Mouse (Mus musculus) skeletal muscle tissue, adult 2 months (tissue): Measurements from ENCODE around the gene Arfip1.

ENCODE experiments used
- DNase-seq: peaks from one replicate; pipeline ENCODE4 v3.0.0-alpha.2; 2012; ENCODE audit warnings: low read depth, low spot score

Gene Arfip1

DNA sequence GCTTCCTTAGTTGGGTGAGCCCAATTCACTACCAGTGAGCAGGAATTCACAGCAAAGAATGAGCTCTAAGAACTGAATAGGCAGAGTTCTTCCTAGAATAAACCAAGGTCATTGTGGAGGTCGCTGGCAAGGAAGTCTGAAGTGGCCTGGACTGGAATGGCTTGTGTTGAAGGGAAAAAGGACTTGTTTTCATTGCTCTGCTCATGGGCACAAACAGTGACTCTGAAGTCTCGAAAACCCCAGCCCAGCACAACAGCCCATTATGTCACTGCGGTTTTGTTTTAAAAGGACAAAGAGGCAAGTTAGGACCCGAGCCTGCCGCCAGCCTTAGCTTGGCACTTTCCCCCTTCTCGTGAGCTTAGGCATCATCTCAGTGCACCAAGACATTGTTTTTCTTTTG lies 93.7 kb downstream of the Arfip1 start:
- DNase-seq, result no peak

DNA sequence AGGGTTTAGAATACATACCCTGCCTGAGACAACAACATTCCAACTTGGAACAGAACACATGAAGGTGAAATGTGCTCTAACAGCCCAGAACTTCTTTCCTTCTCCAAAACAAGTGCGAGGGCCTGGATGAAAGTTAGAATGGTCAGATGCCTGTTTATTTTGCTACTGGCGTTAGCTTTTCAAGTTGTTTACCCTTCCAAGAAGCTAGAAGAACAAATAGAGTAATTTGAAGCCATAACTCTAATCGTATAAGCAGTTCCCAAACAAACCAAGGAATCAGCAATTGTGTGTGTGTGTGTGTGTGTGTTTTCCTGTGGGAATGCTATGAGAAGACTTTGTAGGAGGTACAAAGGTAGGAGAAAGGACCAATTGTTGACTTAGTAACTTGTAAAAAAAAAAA lies 97.5 kb downstream of the Arfip1 start:
- no peak for DNase-seq

DNA sequence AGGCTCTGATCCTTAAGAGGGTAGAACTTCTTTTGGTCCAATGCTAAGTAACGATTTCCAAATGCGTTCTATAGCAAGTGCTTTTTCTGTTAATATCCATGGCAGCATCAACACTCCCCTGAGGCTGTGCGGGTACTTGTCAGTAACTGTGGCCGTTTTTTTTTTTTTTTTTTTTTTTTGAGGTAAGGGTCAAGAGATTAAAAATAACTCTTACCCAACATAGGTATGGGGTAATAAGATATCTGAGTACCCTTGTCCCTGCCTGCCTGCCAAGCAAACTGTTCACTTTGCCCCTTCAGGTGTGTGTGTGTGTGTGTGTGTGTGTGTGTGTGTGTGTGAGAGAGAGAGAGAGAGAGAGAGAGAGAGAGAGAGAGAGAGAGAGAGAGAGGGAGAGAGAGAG lies 98.1 kb downstream of the Arfip1 start:
- no peak for DNase-seq

DNA sequence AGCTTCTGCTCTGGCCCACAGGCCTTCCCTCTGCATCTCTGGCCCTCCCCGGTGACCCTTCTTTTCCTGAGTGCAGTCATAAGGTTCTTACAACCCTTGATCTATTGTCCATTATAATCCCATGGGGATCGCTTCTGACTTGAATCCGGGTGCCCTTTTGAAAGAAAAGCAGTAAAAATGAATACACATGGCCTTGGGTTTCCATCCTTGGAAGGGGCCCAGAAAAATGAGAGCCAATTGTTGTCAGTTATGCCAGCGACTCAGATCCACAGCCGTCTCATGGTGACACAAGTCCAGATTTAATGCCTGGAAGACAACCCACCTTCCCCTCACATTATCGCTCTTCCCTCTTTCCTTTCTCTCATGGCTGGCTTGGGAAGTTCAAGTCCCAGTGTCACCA lies 100.3 kb downstream of the Arfip1 start:
- DNase-seq, result no peak

DNA sequence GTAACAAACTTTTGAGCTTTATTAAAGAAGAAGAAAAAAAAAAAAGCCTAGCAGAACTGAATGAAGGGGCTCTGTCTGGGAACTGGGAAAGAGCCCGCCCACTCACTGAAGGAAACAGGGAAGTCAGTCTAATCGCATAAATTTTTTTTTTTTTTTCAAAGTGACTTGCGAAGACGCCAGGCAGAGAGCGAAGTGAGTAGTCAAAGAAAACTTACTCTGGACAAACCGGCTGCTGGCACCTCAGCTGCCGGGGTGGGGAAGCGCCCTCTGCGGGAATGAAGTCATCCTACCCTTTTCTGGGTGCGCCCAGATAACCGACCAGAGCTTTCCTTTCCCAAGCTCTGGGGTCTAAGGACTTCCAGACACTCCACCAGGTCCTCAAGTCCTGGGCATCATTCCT lies 101.3 kb downstream of the Arfip1 start:
- no peak for DNase-seq

DNA sequence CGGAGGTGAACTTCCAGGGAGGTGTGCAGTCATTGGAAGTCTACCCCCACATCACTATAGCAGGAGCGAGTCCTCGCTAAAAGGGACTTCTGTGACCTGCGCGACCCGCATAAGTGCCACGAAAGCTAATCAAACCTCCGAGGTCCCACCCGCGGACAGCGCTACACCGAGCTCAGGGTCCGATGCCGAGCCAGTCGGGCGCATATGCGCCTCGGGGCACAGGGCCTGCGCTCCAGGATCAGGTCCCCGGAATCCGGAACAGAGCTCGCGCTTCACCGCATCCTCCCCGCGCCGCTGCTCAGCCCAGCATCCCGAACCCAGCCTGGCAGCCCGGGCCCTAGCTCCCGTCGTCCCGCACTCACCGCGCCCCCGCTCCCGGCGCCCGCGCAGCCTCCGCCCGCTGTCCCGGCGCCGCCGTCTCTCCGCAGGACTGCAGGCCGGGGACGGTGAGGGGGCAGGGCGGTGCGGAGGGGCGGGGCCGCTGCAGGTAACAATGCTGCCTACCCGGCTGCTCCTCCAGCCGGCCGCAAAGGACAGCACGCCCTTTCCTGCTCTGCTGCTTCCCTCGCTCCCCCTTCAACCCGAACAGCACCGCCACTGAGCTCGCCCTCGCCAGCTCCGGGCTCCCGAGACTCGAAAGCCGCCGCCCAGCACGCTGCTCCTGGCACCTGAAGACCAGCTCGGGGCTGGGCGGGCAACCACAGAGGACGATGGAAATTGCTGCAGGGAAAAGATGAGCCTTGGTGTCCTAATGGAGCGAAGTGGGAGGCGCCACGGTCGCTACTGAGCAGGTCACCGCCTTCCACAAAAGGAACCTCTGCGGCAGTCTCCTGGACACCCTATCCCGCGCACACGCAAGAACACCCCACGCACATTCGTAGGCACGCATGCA lies 102.2 kb downstream of the Arfip1 start, which contains the start of gene Fhdc1:
Fhdc1 (minus strand) TSS at position 424 of the 892 bp plus-strand sequence.
- no peak for DNase-seq

DNA sequence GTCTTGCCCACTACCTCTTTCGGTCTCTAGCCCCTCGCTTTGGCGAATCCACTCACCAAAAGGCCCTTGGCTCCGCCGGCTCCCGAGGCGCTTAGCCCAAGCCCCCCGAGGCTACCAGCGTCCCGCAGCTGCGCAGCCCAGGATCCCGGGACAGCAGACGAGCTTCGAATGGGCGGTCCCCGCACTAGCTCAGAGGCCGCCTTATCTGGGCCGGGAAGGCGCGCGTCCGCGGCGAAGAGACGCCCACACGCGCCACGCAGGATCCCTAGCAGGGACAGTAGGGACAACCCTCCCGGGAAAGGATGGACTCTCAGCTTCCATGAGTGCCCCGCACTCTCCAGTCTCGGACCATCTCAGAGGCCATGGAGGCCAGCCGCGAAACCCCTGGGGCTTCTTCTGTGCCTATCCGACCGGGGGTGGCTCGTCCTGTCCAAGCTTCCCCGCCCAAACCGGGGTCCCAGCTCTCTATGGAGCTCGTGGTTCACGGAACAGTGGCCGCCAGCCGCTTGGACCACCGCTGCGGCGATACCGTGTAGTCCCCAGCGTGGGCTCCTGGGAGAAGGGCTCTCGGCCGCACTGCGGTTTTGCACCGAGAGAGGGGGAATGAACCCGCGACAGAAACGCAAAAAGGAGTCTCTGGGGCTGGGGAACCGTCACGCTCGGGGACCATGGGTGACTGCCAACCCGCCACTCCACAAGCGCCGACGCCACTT lies 103.0 kb downstream of the Arfip1 start:
- no peak for DNase-seq

DNA sequence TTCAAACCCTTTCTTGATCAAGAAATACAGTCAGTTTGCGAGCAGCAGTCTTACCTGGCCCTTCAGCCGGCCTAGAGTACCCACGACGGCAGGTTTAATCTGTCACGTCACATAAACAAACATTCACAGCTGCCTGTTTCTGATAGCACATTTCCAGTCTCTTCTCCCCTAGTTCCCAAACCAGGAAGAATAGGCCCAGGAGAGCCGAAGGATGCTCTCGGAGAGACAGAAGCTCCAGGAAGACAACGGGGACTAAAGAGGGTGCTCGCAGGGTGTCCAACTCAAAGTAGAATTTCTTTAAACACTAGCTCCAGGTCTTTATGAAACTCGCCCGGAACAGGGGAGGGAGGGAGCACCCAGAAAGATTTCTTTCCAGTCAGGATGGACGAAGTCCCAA lies 103.5 kb downstream of the Arfip1 start:
- no peak for DNase-seq

DNA sequence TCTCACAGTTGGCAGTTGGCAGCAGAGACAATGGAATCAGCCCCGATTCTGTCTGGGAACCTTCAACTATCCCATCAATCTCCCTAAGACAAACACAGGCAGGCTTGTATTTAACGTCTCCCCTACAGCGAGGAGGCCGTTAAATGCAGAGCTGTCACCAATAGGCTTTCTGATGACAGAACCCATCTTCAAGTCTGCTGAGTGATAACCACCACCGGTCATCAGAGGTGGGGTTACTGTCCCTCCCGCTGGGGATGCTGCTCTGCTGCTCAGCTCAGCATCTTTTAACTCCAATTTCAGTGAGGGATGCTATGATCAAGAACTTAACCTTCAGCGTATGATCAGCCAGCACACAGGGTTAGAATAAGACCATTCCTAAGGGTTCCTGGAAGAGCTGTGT lies 104.2 kb downstream of the Arfip1 start:
- DNase-seq, result no peak

DNA sequence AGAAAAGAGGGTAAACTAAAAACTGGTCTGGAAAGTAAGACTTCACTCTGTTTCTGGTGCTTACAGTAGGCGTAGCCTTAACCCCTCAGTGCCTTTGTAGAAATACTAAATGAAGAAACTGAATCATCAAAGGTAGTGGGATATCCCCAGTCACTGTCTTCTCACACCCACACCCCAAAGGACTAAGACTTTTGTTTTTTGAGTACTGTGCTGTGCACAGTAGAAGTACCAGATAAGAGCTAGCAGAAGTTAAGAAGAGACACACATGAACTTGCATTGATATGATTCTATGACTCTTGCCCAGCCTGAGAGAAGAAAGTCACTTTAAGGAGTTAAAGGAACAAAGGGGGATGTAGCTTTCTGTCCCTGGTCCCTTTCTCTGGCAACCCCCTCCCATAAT lies 104.9 kb downstream of the Arfip1 start:
- DNase-seq, result no peak

DNA sequence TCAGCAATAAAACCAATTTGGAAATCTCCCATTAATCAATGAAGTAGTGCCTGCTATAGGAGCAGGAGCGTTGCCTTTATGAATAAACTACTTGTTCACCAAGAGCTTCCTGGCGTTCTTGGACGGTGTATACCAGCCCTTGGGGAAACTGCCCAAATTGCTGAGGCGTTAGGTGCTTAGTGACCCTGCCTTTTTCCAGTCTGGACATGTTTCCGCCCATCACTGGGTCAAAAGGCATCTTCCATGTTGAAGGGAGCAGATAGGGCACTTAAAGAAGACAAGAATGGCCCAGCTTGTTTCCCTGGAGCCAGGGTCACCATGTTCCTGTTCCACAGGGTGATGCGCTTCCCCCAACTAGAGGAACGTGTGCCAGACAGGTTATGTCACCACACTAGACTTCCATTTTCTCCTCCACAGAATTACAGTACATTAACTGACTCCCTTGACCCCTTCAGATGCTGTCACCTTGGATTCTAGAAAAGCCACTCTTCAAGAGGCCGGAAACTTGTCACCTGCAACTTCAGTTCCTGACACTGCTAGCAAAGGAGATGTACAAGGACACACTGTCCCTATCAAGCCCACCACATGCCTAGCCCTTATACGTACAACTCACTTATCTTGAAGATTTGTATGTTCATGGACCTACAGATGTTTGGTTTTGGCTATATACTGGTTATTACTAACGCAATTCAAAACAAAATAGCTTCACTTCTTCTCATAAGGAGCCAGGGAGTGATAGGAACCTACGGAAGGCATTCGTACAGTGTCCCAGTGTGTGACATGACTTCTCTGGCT lies 107.2 kb downstream of the Arfip1 start:
- DNase-seq, result no peak

DNA sequence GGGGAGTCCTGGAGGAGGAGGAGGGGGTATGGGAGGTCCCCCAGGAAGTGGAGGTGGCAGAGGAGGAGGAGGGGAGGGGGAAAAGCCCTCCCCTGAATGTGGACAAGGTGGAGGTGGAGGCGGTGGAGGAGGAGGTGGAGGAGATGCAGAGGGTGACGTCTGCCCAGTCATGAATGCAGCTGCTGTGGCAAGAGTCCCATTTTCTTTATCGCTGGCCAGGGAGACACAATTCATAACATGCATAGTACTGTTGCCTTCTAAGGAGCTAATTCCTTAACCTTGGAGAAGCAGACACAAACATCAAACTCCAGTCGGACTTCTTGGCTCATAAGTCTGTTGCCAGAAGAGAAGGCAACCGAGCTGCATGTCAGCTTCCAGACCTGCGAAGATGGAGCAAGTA lies 108.0 kb downstream of the Arfip1 start:
- DNase-seq, result no peak

DNA sequence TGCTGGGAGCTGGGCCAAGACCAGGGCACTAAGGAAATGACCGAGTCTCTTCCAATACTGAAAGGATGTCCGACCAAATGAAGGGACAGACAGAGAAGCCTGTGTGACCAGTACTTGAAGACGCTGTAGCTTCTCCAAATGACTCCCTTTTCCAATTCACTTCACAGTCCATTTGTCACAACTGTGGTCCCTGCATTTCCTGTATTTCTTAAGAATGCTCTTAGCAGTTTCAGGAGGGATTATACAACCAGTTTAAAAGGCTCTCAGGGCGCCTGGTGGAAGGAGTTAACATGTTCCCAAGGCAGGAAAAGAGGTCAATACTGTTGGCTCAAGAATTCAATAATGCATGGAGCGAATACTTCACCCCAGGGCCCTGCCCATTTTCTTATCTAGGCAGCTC lies 109.5 kb downstream of the Arfip1 start:
- DNase-seq, result no peak

DNA sequence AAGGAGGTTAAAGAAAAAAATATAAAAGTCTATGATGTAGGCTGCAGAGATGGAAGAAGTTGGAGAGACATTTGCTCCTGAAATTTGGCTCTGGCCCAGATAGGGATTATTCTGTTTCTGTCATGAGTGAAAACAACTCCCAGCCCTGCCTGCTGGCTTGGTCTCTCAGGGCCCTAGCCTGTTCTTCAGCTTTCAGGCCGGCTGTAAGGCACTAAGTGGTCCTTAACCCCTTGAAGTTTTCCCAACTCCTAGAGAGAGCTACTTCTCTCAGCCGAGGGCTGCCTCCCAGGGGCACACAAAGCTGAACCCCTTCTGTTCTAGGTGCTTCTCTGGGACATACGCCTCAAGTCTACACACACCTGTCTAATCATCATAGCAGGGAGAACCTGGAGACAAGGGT lies 109.9 kb downstream of the Arfip1 start:
- no peak for DNase-seq

DNA sequence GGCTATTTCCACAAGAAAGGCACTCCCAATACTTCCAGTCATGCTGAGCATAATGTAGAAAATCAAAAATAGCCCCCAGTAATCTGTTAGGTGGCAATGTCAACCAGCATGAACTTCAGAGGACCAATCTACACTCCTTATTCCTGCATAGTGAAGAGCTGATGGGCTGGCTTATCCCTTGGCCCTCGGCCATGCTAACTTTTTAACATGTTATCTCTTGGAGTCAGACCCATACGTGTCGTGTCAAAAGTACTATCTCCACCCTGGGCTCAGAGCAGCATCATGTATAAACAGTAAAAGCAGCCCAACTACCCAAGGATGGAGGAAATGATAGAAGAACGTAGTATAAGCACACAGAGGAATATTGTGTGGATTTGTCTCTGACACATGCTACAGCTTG lies 111.3 kb downstream of the Arfip1 start:
- DNase-seq, result no peak

DNA sequence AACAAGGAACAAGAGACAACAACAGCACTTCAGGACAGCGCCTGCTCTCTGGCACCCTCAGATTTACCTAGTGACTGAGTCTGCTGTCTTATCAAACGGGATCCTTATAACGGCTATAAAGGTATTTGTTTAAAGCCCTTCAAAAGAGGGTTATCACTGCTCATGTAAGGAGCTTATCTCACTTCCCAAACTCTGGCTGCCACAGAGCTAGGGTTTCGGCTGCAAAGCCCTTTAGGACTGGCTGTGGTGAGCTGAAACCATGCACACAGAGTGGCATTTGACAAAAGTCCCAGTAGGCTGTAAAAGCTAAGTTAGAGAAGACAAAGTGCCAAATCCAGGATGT lies 114.3 kb downstream of the Arfip1 start:
- no peak for DNase-seq

DNA sequence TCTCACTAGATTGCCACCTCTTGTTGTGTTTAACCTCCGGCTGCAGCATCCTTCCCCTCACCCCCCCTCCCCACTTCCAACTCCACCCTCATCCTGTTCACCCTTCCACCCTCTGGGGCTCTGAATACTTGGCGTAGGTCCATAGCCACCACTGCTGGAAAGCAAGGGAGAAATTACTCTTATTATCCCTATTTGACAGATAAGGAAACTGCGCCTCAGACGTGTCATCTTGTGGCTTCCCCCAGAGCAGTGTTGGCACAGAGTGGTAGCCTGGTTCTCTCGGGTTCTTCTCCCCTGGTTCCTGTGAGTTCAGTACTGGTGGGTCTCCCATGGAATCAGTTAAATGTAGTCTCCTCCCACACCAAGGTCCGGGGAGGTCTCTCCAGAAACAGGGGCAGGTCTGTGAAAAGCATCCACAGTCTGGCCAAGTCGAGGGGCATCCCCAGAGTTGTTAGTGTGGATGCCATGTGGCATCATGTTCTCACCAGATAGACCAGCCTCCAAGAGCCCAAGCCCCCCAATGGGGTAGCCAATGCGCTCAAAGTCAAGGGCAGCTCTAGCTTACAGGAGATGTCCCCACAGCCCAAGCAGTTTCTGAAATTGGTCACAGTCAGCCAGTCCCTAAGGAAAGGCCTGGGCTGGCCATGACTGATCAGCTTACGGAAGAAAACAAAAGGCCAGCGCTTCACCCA lies 114.9 kb downstream of the Arfip1 start:
- no peak for DNase-seq

DNA sequence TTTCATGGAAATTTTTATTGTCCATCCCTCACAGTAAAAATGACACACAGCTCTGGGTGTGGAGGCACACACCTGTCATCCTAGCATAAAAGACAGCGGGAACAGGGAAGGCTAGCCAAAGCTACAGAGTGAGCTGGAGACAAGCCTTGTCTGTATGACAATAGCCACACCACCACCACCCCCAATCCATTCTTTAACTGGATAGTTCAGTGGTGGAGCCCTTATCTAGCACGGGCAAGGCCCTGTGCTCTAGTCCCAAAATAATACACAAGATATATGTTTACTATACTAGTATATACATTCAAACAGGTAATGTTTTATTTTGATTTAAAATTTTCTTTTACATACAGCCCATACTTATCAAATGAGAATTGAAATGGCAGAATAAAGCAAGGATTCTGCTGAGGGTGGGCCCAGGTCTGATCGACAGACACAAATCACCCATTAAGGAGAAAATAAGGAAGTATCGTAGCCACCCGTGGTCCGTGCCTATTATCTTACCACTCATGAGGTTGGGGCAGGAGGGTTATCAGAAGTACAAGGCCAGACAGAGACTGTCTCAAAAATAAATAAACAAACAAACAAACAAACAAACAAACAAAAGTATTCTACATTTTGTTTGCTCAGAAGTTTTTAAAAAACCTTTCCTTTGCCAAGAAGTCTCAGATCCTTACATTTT lies 116.5 kb downstream of the Arfip1 start:
- no peak for DNase-seq

DNA sequence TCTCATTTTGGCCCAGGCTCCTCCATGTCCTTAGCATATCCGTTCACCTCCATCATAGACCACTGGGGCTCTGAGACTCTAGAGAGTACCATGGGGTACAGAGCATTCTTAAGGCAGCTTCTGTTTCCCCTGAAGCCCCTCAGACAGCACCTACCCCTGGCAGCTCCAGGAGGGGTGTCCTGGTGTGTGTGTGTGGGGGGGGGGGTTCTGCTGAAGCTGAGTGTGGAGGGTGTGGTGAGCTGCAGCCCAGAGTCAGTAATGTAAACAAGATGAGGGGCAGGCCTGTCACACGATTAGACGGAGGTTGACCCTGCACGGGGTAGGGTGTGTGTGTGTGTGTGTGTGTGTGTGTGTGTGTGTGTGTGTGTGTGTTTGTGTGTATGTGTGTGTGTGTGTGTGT lies 120.7 kb downstream of the Arfip1 start:
- no peak for DNase-seq

DNA sequence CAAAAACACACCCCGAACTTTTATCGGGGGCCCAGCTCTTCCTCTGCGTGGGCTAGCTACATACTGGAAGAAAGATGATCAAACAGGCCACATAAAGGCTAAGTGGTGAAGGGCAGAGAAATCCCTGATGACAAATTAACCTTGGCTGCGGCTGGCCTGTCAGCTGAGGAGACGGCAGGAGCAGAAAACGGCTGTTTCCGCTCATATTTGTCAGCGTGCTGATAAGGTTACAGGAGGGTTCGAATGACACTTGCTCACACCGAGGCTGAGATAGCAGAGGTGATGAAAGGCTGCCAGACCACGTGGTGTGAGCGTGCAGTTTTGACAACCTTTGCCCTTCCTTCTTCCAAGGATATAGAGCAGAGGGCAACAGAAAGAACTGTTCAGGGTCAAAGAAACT lies 121.5 kb downstream of the Arfip1 start:
- DNase-seq, result no peak

DNA sequence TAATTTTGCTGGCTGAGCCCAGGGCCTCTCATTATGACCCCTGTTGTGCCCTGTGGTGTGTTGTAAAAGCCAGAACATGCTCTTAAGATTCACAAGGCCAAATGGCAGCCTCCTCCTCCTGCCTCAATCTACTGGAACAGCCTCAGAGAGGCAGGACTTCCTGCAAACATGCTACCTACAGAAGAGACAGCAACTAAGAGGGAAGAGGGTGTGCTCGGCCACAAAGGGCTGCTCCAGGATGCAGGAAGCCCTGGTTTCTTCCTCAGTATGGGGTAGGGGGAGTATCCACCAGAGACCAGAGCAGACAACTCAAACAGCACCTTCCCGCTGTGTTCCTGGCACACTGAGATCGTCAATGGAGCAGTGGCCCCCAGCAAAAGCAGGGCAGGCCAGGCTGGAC lies 121.9 kb downstream of the Arfip1 start:
- no peak for DNase-seq
